Mouse (Mus musculus): ENCODE measurements around the gene Mta3. TPM values are rescaled to one million over a fixed set of nuclear protein-coding genes. Genes with fewer than 3 reads are reported as not detected.

Mta3 gene
- polyA plus RNA-seq, 1 experiment = 12.9 TPM

GRCm38 (mm10) chr17:83821876-83822275 is 115.9 kb downstream of the Mta3 start:
- no peaks in the 10 kb centered on the region for H3K27me3 ChIP-seq (ENCODE audit: control insufficient read depth)
- no peak for TF ChIP-seq TAL1 (IDR thresholded peaks at IDR 0.05; ENCODE audit: low read length)
- TF ChIP-seq GATA1 (IDR thresholded peaks at IDR 0.05; ENCODE audit: low read length) = no peak
- H3K36me3 ChIP-seq (ENCODE audit: control insufficient read depth) = peaks cover 4% of the 10 kb centered on the region
- H3K9me3 ChIP-seq (ENCODE audit: control insufficient read depth, low read length) = no peaks in the 10 kb centered on the region
- H3K4me3 ChIP-seq (replicated peaks) = no peak overlapping the region
- H3K4me1 ChIP-seq (ENCODE audit: control insufficient read depth) = peaks cover 7% of the 10 kb centered on the region

DNA sequence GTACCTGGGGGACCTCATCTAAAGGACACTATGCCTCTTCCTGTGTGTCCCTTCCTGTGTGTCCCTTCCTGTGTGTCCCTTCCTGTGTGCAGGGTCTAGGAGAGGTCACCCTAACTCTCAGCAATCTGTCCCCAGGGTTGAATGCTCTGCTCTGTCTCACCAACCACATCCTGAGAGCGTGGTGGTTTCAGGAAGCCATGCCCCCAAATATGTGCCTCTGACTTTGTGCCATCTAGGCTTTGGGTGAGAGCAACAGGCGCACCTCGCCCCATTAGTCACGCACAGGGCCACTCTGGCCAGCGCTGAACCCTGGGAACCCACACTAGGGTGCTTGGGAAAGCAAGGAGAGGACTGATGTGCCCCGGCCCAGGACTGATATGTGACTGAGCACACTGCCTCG is 117.9 kb downstream of the Mta3 start:
- TF ChIP-seq GATA1 (IDR thresholded peaks at IDR 0.05; ENCODE audit: low read length) = no peak
- TF ChIP-seq TAL1 (IDR thresholded peaks at IDR 0.05; ENCODE audit: low read length) = no peak

GRCm38 (mm10) chr17:83829356-83829755 is 123.4 kb downstream of the Mta3 start:
- H3K4me1 ChIP-seq (ENCODE audit: control insufficient read depth) = peaks cover 14% of the 10 kb centered on the region

More for the DNA sequence above, 117.9 kb downstream of the Mta3 start:
- H3K27me3 ChIP-seq (ENCODE audit: control insufficient read depth) = no peaks in the 10 kb centered on the region
- no peaks in the 10 kb centered on the region for H3K9me3 ChIP-seq (ENCODE audit: control insufficient read depth, low read length)
- H3K4me3 ChIP-seq (replicated peaks) = no peak overlapping the region
- H3K4me1 ChIP-seq (ENCODE audit: control insufficient read depth) = peaks cover 7% of the 10 kb centered on the region
- no peaks in the 10 kb centered on the region for H3K36me3 ChIP-seq (ENCODE audit: control insufficient read depth)

GRCm38 (mm10) chr17:83830616-83831292 is 124.8 kb downstream of the Mta3 start:
- no peak for TF ChIP-seq GATA1 (IDR thresholded peaks at IDR 0.05; ENCODE audit: low read length)
- TF ChIP-seq TAL1 (IDR thresholded peaks at IDR 0.05; ENCODE audit: low read length) = no peak
- no peaks in the 10 kb centered on the region for H3K9me3 ChIP-seq (ENCODE audit: control insufficient read depth, low read length)
- H3K4me3 ChIP-seq (replicated peaks) = no peak overlapping the region
- H3K36me3 ChIP-seq (ENCODE audit: control insufficient read depth) = no peaks in the 10 kb centered on the region; the same call in 1 of the 2 replicates
- H3K27me3 ChIP-seq (ENCODE audit: control insufficient read depth) = no peaks in the 10 kb centered on the region
- peaks cover 17% of the 10 kb centered on the region for H3K4me1 ChIP-seq (ENCODE audit: control insufficient read depth)

More at GRCm38 (mm10) chr17:83829356-83829755, 123.4 kb downstream of the Mta3 start:
- no peaks in the 10 kb centered on the region; the same call in 1 of the 2 replicates for H3K36me3 ChIP-seq (ENCODE audit: control insufficient read depth)
- H3K9me3 ChIP-seq (ENCODE audit: control insufficient read depth, low read length) = no peaks in the 10 kb centered on the region
- H3K4me3 ChIP-seq (replicated peaks) = no peak overlapping the region
- TF ChIP-seq TAL1 (IDR thresholded peaks at IDR 0.05; ENCODE audit: low read length) = no peak
- H3K27me3 ChIP-seq (ENCODE audit: control insufficient read depth) = no peaks in the 10 kb centered on the region

DNA sequence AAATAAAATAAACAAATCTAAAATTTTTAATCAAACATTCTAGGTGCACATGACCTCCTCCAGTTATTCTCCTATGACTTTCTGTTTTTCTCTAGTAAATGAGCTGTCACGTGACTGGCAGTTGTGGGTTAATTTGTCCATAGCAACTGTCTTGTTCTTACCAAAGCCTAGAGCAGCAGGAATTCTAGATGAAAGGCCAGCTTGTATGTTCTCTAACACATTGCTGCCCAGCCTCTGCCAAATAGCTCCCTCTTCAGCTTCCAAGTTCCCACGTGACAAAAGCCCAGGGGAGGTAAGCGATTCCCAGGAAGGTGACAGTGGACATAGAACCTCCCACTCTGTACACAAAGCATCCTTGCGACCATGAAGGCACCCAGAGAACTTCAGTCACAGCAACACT is 128.2 kb downstream of the Mta3 start:
- H3K4me1 ChIP-seq (ENCODE audit: control insufficient read depth) = peaks cover 17% of the 10 kb centered on the region
- no peak overlapping the region for H3K4me3 ChIP-seq (replicated peaks)
- no peaks in the 10 kb centered on the region; the same call in 1 of the 2 replicates for H3K36me3 ChIP-seq (ENCODE audit: control insufficient read depth)
- no peak for TF ChIP-seq TAL1 (IDR thresholded peaks at IDR 0.05; ENCODE audit: low read length)
- TF ChIP-seq GATA1 (IDR thresholded peaks at IDR 0.05; ENCODE audit: low read length) = no peak
- 0 out of 2 replicates have a peak, but pooled peaks cover under 1% of the 10 kb centered on the region for H3K27me3 ChIP-seq (ENCODE audit: control insufficient read depth)
- H3K9me3 ChIP-seq (ENCODE audit: control insufficient read depth, low read length) = no peaks in the 10 kb centered on the region

- no peaks in the 10 kb centered on the region; the same call in 1 of the 2 replicates for H3K36me3 ChIP-seq (ENCODE audit: control insufficient read depth)
- TF ChIP-seq TAL1 (IDR thresholded peaks at IDR 0.05; ENCODE audit: low read length) (no peak), GATA1 (IDR thresholded peaks at IDR 0.05; ENCODE audit: low read length) (no peak)
- H3K9me3 ChIP-seq (ENCODE audit: control insufficient read depth, low read length) = no peaks in the 10 kb centered on the region
- H3K27me3 ChIP-seq (ENCODE audit: control insufficient read depth) = 0 out of 2 replicates have a peak, but pooled peaks cover 2% of the 10 kb centered on the region
- peaks cover 17% of the 10 kb centered on the region for H3K4me1 ChIP-seq (ENCODE audit: control insufficient read depth)
- H3K4me3 ChIP-seq (replicated peaks) = no peak overlapping the region
Measured at GRCm38 (mm10) chr17:83836048-83836447, 130.1 kb downstream of the Mta3 start.

GRCm38 (mm10) chr17:83837659-83838190 is 131.8 kb downstream of the Mta3 start:
- Histone ChIP-seq H3K9me3 (ENCODE audit: control insufficient read depth, low read length) (no peaks in the 10 kb centered on the region), H3K4me1 (ENCODE audit: control insufficient read depth) (peaks cover 8% of the 10 kb centered on the region), H3K4me3 (replicated peaks) (no peak overlapping the region), H3K36me3 (ENCODE audit: control insufficient read depth) (no peaks in the 10 kb centered on the region; the same call in 1 of the 2 replicates), H3K27me3 (ENCODE audit: control insufficient read depth) (0 out of 2 replicates have a peak, but pooled peaks cover 2% of the 10 kb centered on the region)
- no peak for TF ChIP-seq GATA1 (IDR thresholded peaks at IDR 0.05; ENCODE audit: low read length)
- TF ChIP-seq TAL1 (IDR thresholded peaks at IDR 0.05; ENCODE audit: low read length) = no peak

DNA sequence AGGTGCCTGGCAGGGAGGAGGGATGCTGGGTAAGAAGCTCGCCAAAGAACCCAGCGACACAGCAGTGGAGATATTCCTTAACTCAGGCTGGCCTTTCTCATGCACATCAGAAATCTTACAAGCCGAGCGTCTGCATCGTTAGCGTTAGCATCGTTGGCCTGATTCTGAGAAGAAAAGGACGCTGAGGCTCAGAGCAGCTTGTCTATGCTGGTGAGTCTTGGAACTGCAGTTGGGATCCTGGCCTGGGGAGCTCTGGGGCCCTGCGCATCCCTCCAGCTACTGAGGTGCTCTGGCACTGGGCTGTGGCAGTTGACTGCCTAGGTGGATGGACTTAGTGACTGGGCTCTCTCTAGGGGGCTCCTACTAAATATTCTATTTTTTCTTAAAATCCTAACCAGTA is 133.2 kb downstream of the Mta3 start:
- H3K9me3 ChIP-seq (ENCODE audit: control insufficient read depth, low read length) = no peaks in the 10 kb centered on the region
- H3K4me1 ChIP-seq (ENCODE audit: control insufficient read depth) = peaks cover 3% of the 10 kb centered on the region
- no peaks in the 10 kb centered on the region; the same call in 1 of the 2 replicates for H3K36me3 ChIP-seq (ENCODE audit: control insufficient read depth)

DNA sequence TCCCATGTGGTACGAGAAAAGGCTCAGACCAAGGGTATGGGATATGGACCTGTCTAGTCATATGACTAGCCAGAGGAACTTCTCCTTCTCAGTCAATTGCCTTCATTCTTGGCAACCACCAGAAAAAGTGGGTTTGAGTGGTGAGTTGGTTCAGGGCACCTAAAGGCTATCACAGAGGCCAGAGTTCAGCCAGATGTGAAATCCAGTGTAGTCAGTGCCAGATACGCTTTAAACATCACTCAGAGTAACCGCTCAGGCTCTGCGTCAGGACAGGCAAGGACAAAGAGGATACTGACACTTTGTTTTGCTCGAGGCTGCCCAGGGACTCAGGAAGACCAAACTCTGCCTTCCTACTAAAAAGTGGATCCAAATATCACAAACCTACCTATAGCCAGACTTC is 135.0 kb downstream of the Mta3 start:
- Histone ChIP-seq H3K27me3 (ENCODE audit: control insufficient read depth) (0 out of 2 replicates have a peak, but pooled peaks cover 2% of the 10 kb centered on the region), H3K4me3 (replicated peaks) (no peak overlapping the region), H3K4me1 (ENCODE audit: control insufficient read depth) (no peaks in the 10 kb centered on the region), H3K9me3 (ENCODE audit: control insufficient read depth, low read length) (no peaks in the 10 kb centered on the region), H3K36me3 (ENCODE audit: control insufficient read depth) (no peaks in the 10 kb centered on the region; the same call in 1 of the 2 replicates)
- no peak for TF ChIP-seq TAL1 (IDR thresholded peaks at IDR 0.05; ENCODE audit: low read length)
- TF ChIP-seq GATA1 (IDR thresholded peaks at IDR 0.05; ENCODE audit: low read length) = no peak

More for the DNA sequence above, 133.2 kb downstream of the Mta3 start:
- no peak overlapping the region for H3K4me3 ChIP-seq (replicated peaks)
- TF ChIP-seq GATA1 (IDR thresholded peaks at IDR 0.05; ENCODE audit: low read length) (no peak), TAL1 (IDR thresholded peaks at IDR 0.05; ENCODE audit: low read length) (no peak)
- 0 out of 2 replicates have a peak, but pooled peaks cover 2% of the 10 kb centered on the region for H3K27me3 ChIP-seq (ENCODE audit: control insufficient read depth)
